Mouse (Mus musculus): ENCODE results near the gene Iffo2. TPM values are rescaled to one million over a fixed set of nuclear protein-coding genes. Genes with fewer than 3 reads are reported as not detected.
A peak's percentile ranks its signal among the peaks of the same experiment; 100 is the strongest.
"Not testable (repeated sequence)": the region's sequence is repeated elsewhere in the genome, so short reads cannot be mapped to it uniquely, and the experiment has no call there.

Gene Iffo2
- 11.1 to 19.2 TPM (median 11.7 TPM) in 3 replicates for total RNA-seq (2017)

DNA sequence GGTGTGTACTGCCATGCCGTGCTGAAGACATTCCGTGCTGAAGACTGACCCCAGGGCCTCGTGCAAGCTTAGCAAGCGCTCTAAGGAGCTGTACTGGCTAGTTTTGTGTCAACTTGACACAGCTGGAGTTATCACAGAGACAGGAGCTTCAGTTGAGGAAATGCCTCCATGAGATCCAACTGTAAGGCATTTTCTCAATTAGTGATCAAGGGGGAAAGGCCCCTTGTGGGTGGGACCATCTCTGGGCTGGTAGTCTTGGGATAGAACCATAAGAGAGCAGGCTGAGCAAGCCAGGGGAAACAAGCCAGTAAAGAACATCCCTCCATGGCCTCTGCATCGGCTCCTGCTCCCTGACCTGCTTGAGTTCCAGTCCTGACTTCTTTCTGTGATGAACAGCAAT, at the start of gene Iffo2:
Gene Iffo2, plus strand, starts transcription at position 301 of the 400 bp plus-strand sequence.
- not testable (repeated sequence) for ATAC-seq (replicated peaks; ENCODE audit: insufficient number of reproducible peaks, low FRiP score, low TSS enrichment, poor library complexity, severe bottlenecking)

DNA sequence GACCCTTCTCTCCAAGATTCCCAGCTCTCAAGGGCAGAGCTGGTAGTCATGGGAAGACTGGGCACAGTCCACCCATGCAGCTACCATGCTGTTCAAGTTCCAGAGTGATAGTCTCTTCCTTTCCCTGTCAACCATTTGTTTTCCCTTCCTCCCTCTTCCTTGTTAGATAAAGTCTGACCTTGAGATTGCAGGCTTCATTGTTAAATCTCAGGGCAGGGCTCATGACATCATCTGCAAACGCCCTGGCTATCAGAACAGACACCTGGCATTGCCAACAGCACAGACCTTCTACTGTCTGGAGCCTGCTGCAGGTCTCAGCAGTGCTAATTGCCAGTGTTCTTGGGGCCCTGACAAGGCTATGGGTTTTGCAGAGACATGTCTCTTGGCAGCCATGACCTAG, 48.9 kb upstream of the Iffo2 start:
- no peak for ATAC-seq (replicated peaks; ENCODE audit: insufficient number of reproducible peaks, low FRiP score, low TSS enrichment, poor library complexity, severe bottlenecking)

DNA sequence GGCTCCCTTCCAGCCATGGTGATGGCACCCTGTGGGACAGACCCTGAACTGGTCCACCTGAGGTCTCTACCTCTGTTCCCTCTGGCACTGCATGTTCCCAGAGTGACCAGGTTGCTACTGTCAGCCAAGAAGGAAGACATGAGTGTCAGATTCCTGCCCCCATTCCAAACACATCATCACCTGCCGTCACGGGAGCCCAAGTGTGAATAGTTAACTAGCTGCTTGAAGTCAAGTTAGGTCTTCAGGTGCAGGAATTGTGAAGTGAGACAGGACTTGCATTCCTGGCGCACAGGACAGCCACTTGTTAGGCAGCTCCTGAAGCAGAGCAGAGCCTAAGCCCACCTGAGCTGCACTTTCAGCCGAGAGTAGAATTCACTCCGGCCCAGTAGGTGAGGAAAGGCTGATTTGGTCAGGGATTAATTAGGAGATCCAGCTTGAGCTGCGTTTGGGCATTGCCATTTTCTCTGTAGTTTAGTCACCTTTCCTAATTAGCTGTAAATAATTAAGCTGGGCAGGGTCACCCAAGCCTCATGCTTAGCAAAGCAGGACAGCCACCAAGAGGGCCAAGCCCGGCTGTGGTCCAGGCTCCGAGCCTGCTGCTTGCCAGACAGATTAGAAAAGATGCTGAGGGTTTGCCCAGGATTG, 46.8 kb upstream of the Iffo2 start:
- no peak for ATAC-seq (replicated peaks; ENCODE audit: insufficient number of reproducible peaks, low FRiP score, low TSS enrichment, poor library complexity, severe bottlenecking)

DNA sequence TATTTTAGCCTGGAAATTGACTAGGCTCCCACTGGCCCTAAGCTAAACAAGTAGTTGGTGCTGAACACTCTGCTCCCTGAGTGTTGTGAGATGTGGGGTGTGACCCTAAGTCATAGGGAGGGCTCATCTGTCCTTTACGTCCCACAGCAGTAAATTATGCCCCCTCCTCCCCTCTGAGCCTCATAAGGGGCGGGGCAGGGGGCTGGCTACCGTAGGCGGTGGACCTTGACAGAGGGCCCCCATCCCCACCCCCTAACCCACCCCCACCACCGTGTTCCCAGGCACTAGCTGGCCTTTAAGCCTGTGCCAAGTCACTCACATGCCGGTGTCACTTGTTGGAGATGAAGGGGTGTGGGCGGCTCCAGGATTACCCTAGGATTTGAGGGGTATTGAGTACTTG, 45.9 kb upstream of the Iffo2 start:
- ATAC-seq (replicated peaks; ENCODE audit: insufficient number of reproducible peaks, low FRiP score, low TSS enrichment, poor library complexity, severe bottlenecking), result no peak

DNA sequence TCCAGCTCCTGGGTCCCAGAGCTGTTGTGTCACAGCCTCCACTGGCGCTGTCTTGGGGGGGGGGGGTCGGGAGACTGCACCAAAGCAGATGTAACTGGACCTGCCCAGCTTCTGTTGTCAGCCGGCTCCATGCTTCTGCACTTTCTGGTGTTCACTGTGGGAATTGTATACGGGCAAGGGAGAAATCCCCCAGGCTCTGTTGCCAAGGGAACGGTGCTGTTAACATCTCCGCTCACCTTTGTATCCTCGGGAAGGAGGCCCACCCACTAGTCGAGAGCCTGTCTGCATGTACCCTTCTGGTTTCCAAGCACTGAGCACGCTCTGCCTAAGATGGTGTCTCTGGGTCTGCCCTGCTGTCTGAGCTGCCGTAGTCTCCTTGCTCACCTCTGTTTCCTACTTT, 43.3 kb upstream of the Iffo2 start:
- no peak for ATAC-seq (replicated peaks; ENCODE audit: insufficient number of reproducible peaks, low FRiP score, low TSS enrichment, poor library complexity, severe bottlenecking)

DNA sequence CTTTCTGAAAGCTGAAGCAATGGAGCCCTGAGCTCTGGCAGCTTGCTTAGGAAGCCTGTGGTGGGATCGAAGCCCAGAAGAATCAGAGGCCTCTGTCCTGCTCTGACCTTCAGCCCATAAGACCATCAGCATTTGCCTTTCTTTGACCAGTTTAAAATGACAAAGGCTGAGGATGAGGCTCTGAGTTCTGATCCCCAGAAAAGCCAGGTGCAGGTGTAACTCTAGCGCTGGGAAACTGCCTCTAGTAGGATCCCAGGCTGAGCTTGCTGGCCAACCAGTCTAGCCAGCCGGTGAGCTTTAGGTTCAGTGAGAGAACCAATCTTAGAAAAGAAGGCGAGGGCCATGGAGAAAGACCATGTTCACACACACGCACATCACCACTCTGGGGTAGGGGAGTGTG, 42.0 kb upstream of the Iffo2 start:
- ATAC-seq (replicated peaks; ENCODE audit: insufficient number of reproducible peaks, low FRiP score, low TSS enrichment, poor library complexity, severe bottlenecking), result no peak

DNA sequence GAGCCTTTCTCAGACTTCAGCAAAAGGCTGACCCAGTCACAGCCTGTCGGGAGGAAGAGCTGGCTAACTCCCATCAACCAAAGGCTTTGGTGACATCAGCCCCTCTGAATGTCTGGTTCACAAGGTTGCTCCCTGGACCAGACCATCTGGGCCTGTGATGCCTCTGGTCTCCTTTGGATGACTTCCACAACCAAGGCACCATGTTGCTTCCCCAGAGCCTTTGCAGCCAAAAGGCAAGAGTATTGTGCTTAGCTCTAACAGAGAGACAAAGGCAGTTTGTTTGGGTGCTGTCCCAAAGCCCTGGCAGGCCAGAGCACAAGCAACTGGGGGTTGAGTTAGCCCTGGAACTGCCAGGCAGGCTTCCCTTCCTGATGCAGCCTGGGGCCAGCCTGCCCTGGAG, 40.4 kb upstream of the Iffo2 start:
- ATAC-seq (replicated peaks; ENCODE audit: insufficient number of reproducible peaks, low FRiP score, low TSS enrichment, poor library complexity, severe bottlenecking), result no peak

DNA sequence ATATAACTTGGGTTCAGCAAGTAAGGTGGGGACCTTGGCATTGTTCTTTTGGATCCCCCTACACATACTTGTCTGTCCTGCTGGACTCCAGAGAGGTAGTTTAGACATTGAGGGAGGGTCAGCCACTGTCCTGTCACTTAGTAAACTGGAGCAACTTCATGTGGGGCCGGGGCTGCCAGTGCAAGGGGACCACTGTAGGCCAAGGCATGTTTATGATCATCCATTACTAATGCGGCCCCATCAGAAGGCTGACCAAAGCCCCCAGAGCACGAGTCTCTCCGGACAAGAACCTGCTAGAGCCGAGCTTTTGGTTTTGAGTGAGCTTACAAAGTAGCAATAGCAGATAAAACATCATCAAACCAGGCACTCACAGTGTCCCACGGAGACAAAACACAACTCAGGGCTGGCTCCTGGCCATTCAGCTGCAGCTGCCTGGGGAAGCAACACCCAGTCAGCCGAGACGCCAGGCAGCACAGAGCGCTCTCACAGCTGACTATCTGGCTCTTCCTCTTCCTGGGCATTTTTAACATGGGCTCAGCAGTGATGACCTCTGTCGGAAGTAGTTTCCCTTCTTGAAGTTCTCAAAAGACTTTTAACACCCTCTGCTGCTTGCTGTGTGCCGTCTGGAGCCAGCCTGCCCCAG, 39.8 kb upstream of the Iffo2 start:
- 0 out of 2 replicates have a peak, but pooled peaks have one; percentile 8 for ATAC-seq (replicated peaks; ENCODE audit: insufficient number of reproducible peaks, low FRiP score, low TSS enrichment, poor library complexity, severe bottlenecking)

DNA sequence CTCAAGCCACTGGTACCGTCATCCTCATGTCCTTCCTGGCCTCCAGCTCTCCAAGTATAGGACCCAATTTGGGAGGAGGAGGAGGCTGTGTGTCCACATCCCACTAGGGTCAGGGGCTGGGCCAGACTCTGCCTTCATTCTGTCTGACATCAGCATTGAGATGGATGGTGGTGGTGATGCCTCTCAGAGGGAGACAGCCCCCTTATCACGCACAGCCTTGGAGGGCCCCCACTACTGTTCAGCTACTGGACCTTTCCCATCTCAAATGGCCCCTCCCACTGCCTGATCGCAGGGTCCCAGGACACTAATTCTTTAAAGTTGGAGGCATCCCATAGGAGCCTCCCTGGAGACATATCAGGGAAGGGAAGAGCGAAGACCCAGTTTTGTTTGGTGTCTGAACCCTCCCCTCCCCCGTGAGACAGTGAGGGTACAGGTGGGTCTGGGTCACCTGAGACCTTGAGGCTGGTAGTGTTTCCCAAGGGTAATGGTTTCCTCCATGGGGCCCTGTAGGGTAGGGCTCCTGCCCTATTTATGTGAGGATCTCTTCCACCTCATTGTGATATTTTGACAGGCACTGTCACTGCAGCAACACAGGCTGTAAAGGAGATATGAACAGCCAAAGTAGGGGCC, 38.7 kb upstream of the Iffo2 start:
- ATAC-seq (replicated peaks; ENCODE audit: insufficient number of reproducible peaks, low FRiP score, low TSS enrichment, poor library complexity, severe bottlenecking), result no peak

DNA sequence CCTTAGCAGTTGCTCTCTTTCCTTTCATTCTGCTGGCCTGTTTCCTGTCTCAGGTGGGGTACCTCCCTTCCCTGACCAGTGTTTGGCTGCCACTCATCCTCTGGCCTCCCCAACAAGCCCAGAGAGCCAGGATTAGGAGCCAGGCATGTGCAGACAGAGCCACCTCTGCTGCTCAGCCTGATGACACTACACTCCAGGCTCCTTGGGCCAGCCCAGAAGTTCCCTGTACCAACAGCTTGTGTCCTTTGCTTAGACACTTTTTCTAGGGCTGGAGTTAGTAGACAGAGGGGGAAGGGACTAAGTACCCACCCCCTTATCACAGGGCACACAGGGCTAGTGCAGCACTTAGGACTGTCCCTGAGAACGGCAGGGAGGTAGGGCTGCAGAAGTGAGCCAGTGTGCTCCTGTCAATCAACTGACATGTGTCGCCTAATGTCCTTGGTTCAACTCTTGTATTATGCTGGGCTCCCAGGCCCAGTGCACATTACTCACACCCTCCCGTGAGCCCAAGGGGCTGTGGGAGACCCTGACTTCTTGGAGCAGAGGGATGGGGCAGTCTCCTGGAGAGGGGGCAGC, 38.0 kb upstream of the Iffo2 start:
- no peak for ATAC-seq (replicated peaks; ENCODE audit: insufficient number of reproducible peaks, low FRiP score, low TSS enrichment, poor library complexity, severe bottlenecking)

DNA sequence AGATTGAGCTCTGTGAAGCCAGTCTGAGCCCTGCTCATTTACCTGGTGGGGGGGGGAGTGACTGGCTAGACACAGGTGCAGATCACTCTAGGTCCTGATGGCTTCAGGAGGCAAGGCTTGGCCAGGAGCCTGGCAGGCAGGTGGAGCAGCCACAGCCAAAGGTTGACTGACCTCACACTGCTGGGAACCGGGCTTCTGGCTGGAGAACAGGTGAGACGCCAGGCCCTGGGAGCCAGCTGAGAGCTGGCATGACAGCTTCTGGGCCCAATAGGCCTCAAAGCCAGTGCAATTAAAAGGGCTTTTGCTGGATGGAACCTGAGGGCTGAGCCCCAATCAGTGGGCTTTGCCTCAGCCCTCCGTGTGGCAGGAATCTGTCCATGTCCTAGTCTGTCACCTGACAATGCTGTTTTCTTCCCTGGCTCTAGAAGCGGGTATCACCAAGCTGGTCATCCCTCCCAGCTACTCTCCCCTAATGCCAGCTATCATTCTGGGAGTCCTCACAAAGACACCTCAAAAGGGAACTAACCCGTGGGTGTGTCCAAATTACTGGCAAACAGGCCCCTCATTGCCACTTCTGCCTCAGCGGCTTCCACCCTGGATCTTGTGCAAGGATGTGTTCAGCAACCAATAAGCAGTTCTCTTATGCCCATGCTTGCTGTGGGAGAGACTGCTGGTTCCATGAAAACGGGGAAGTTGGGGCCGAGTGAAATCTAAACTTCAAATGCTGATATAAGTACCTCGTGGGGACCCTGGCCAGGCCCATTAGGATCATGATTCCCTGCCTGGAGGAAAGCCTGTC, 36.9 kb upstream of the Iffo2 start:
- peak; percentile 90 for ATAC-seq (replicated peaks; ENCODE audit: insufficient number of reproducible peaks, low FRiP score, low TSS enrichment, poor library complexity, severe bottlenecking)

DNA sequence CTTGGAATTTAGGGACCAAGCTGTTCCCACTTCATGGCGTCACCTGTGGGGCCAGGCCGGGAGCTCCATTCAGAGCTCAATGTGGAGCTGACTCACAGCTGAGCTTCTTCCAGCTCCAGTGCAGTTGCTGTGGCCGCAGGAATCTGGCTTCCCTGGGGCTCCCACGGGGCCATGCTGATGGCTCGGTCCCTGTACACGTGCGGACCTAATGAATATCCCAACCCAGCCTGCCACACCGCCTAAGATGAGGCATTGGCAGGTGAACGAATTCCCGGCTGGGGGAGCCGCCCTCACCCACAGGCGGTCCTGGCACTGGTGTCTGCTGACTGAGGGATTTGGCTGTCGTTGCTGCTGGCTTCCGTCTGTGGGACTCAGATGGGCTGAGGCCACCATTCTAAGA, 29.5 kb upstream of the Iffo2 start:
- no peak for ATAC-seq (replicated peaks; ENCODE audit: insufficient number of reproducible peaks, low FRiP score, low TSS enrichment, poor library complexity, severe bottlenecking)

DNA sequence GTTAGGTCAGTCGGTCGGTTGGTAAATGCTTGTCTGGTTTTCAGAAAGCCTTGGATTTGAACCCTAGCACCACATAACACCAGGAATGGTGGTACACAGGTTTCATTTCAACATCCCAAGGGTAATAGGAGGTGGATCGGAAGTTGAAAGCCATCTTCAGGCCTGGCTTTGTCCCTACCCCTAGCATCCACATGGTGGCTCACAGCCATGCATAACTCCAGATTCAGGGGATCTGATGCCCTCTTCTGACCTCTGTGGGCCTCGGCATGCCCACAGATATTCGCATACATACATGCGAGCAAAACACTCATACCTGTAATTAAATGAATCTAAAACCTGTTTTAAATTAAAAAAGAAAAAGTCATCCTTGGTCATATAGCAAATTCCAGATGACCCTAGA, 28.6 kb upstream of the Iffo2 start:
- ATAC-seq (replicated peaks; ENCODE audit: insufficient number of reproducible peaks, low FRiP score, low TSS enrichment, poor library complexity, severe bottlenecking), result no peak

DNA sequence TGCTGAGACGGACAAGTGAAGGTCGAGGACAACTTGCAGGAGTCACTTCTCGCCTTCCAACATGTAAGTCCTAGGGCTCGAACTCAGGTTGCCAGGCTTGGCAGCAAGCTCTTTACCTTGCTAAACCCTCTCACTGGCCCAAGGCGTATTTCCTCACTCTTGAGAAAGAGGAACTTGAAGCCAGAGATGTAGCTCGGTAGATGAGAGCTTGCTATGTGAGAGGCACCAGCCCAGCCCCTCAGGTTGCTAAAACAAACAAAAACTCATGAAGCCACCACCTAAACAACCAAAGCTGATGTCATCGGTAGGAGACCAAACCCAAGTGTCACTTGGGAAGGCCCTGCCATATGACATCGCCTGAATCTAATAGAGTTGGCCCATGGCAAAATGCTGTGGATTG, 26.4 kb upstream of the Iffo2 start:
- ATAC-seq (replicated peaks; ENCODE audit: insufficient number of reproducible peaks, low FRiP score, low TSS enrichment, poor library complexity, severe bottlenecking), result peak; percentile 70

DNA sequence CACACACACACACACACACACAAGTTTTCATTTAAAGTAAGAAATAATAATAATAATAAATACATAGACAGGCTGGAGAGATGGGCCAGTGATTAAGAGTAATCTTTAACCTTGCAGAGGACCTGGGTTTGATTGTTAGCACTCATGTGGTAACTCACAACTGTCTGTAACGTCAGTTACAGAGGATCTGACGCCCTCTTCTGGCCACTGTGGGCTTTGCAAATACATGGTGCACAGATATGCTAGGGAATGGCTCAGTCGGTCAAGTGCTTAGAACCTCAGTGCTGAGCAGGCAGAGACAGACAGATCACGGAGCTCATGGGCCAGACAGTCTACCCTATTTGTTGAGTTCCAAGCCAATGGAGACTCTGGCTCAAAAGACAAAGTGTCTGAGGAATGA, 24.6 kb upstream of the Iffo2 start:
- ATAC-seq (replicated peaks; ENCODE audit: insufficient number of reproducible peaks, low FRiP score, low TSS enrichment, poor library complexity, severe bottlenecking), result no peak

DNA sequence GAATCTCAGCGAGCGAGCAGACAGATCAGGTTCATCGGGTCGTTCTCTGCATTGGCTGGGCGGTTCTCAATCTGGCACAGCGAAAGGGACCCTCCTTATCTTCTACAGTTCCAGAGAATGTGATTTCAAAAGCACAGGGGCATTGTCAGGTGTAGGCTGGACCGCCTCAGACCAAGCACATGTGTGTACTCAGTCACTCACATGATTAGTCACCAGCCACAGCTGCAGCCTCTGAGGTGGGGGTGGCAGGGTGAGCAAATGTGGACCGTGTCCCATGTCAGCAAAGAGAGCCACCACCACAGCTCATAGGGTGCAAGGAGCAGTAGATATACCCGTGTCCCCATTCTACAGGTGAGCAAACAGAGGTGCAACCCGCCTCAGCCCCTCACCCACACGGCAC, 23.6 kb upstream of the Iffo2 start:
- no peak for ATAC-seq (replicated peaks; ENCODE audit: insufficient number of reproducible peaks, low FRiP score, low TSS enrichment, poor library complexity, severe bottlenecking)

DNA sequence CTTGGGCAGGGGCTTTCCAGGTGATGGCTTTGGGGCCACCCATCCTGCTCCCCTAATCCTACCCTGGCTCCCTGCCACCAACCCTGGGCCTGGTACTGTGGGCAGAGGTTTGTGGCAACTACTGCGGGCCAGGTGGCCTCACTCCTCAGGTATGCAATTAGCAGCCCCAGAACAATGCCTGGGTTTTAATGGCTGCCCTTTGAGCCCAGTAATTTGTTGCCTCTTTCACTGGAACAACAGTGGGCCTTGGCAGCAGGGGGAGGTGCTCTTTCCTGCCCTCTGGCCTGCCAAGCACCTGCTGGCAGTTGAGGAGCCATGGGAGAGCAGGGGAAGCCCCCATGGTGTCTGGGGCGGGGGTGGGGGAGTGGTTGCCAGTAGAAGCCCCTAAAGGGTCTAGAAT, 21.3 kb upstream of the Iffo2 start:
- ATAC-seq (replicated peaks; ENCODE audit: insufficient number of reproducible peaks, low FRiP score, low TSS enrichment, poor library complexity, severe bottlenecking), result no peak

DNA sequence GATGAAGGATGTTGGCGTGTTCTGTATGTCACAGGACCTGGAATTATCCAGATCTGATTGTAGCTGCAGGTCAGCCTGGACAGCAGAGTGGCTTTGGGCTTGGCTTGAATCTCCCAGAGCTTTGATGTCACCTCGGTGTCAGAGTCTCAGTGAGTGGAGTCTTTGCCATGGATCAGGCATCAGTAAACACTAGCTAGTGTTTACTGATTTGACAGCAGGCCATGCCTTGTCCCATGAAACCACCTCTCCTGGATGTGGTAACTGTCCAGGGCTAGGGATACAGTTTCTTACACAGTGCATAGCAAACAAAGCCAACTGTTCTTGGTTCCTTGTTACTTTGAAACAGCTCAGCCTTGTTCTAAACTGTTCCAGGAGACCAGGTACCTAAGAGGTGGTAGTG, 18.8 kb upstream of the Iffo2 start:
- no peak for ATAC-seq (replicated peaks; ENCODE audit: insufficient number of reproducible peaks, low FRiP score, low TSS enrichment, poor library complexity, severe bottlenecking)

DNA sequence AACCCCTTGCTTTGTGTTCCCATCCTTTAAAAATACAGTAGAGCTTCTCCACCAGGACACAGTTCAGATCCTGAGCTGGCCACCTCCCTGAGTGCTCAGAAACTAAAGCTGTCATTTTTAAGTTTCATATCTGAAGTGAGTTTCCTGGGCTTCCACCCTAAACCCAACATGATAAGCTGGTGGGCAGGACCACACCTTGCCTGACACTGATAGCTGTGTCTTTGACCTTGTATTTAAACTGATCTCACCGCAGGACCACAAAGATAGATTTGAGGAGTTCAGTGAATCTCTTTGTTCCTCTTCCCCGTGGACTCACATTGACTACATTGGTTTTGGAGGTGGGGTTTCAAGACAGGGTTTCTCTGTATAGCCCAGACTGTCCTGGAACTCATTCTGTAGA, 17.4 kb upstream of the Iffo2 start:
- ATAC-seq (replicated peaks; ENCODE audit: insufficient number of reproducible peaks, low FRiP score, low TSS enrichment, poor library complexity, severe bottlenecking), result no peak

Data from monocyte, adult 5-6 weeks (primary cell).